ENCODE assay signal across 8 mouse cellular contexts in genomic region chr6:70844896-70845646, GRCm38 (mm10). TPM values are rescaled to one million over a fixed set of nuclear protein-coding genes. Genes with fewer than 3 reads are reported as not detected.
A peak's percentile ranks its signal among the peaks of the same experiment; 100 is the strongest.
DNase-seq lines count a peak whose midpoint lies in the region; ATAC-seq and TF ChIP-seq lines count a peak whose summit lies in the region.

No protein-coding gene starts in this region.

- peak overlapping the region; percentile 89 for H3K27ac ChIP-seq in forebrain, embryonic 10.5 days
- peak overlapping the region; percentile 90 for H3K27ac ChIP-seq in limb, embryonic 10.5 days
- peak overlapping the region; percentile 85 for H3K27ac ChIP-seq in midbrain, postnatal 0 days (ENCODE audit: low read depth, low read length)

- peaks cover 41% of the 10 kb centered on the region for H3K4me1 ChIP-seq in forebrain, embryonic 10.5 days
- peaks cover 44% of the 10 kb centered on the region for H3K4me1 ChIP-seq in limb, embryonic 10.5 days
- H3K4me1 ChIP-seq in midbrain, postnatal 0 days (ENCODE audit: insufficient read depth, low read length), result peaks cover 14% of the 10 kb centered on the region; the same call in 1 of the 2 replicates

- no peaks in the 10 kb centered on the region for H3K27me3 ChIP-seq in forebrain, embryonic 10.5 days (ENCODE audit: poor library complexity, severe bottlenecking)
- no peaks in the 10 kb centered on the region for H3K27me3 ChIP-seq in limb, embryonic 10.5 days (ENCODE audit: low read depth, poor library complexity, severe bottlenecking)
- H3K27me3 ChIP-seq in midbrain, postnatal 0 days (ENCODE audit: insufficient read depth, low read length), result no peaks in the 10 kb centered on the region

- 0 out of 2 replicates have a peak, but pooled peaks have one; percentile 2 for ATAC-seq in midbrain, postnatal 0 days (ENCODE audit: low FRiP score)
- no peak for ATAC-seq in activated CD4-positive, CD25-positive, alpha-beta regulatory T cell, adult 4 months

- no peaks in the 10 kb centered on the region for H3K9me3 ChIP-seq in forebrain, embryonic 10.5 days
- no peaks in the 10 kb centered on the region for H3K9me3 ChIP-seq in limb, embryonic 10.5 days (replicated peaks)
- no peaks in the 10 kb centered on the region for H3K9me3 ChIP-seq in midbrain, postnatal 0 days (ENCODE audit: low read length)

- no peaks in the 10 kb centered on the region for H3K36me3 ChIP-seq in forebrain, embryonic 10.5 days (replicated peaks)
- no peaks in the 10 kb centered on the region for H3K36me3 ChIP-seq in limb, embryonic 10.5 days
- H3K36me3 ChIP-seq in midbrain, postnatal 0 days (ENCODE audit: insufficient read depth, low read length), result no peaks in the 10 kb centered on the region

- DNase-seq in gastrocnemius, postnatal 25 days, result peak; percentile 41
- no peak for DNase-seq in gastrocnemius, adult 8-10 months (ENCODE audit: low spot score in 2 of 2)
- peak; percentile 10 to 42 for DNase-seq in urinary bladder, adult 18-20 months (ENCODE audit: low spot score in 2 of 2)
- no peak for DNase-seq in urinary bladder, postnatal 25 days (ENCODE audit: low spot score)
- peak; percentile 24 for DNase-seq in forebrain, embryonic 10.5 days (ENCODE audit: extremely low spot score, low spot score)
- peak; percentile 58 for DNase-seq in limb, embryonic 10.5 days (ENCODE audit: low spot score)
- DNase-seq in midbrain, postnatal 0 days (ENCODE audit: low spot score), result peak; percentile 2

- TF ChIP-seq CTCF in midbrain, postnatal 0 days (IDR thresholded peaks at IDR 0.05), result no peak

- peak overlapping the region; percentile 70 for H3K4me2 ChIP-seq in midbrain, postnatal 0 days (ENCODE audit: low read depth, low read length, poor library complexity, severe bottlenecking)

- H3K9ac ChIP-seq in midbrain, postnatal 0 days (replicated peaks; ENCODE audit: low read length, poor library complexity, severe bottlenecking), result peak overlapping the region; percentile 68

- WGBS in forebrain, embryonic 10.5 days, result 1% methylated on average over 38 of the region's 38 CpGs
- 2% methylated on average over 38 of the region's 38 CpGs for WGBS in limb, embryonic 10.5 days
- WGBS in midbrain, postnatal 0 days, result 1% methylated on average over 38 of the region's 38 CpGs

- H3K4me3 ChIP-seq in forebrain, embryonic 10.5 days, result peak overlapping the region; percentile 90
- peak overlapping the region; percentile 77 for H3K4me3 ChIP-seq in limb, embryonic 10.5 days
- H3K4me3 ChIP-seq in midbrain, postnatal 0 days (ENCODE audit: low read depth, low read length), result peak overlapping the region; percentile 87

RNA-seq across cellular contexts. Expression of gene Eif2ak3, which starts 0.8 kb away (rescaled TPM):
- total RNA-seq in gastrocnemius, postnatal 25 days (2021), result 1 to 10 TPM; 4.9 to 5.9 TPM
- 1 to 10 TPM; 2.6 to 3.5 (median 3.3) TPM for total RNA-seq in gastrocnemius, adult 8-10 months (2022)
- 6.5 and 8.0 TPM in 2 replicates for polyA plus RNA-seq in forebrain, embryonic 10.5 days (2016; fragmentation: Nextera tagmentation; extraction: Ambion mirVana)
- 7.4 and 9.7 TPM in 2 replicates for polyA plus RNA-seq in limb, embryonic 10.5 days (2016; fragmentation: Nextera tagmentation; extraction: Ambion mirVana)
- 19.3 and 25.1 TPM in 2 replicates for total RNA-seq in midbrain, postnatal 0 days (2014; rRNA removed)
- polyA plus RNA-seq in midbrain, postnatal 0 days (2015; fragmentation: Nextera tagmentation; extraction: Ambion mirVana), result 7.7 TPM in 2 replicates
- polyA plus RNA-seq in activated CD4-positive, CD25-positive, alpha-beta regulatory T cell, adult 4 months (2017; shearing (Covaris generic)), result 1 to 10 TPM; 2.4 to 4.6 TPM

RNA-seq across cellular contexts. Expression of gene Rpia, which starts 53.0 kb away (rescaled TPM):
- 10 to 100 TPM; 12.5 to 13.6 TPM for total RNA-seq in gastrocnemius, postnatal 25 days (2021)
- total RNA-seq in gastrocnemius, adult 8-10 months (2022), result 10 to 100 TPM; 17.4 to 21.3 (median 20.4) TPM
- polyA plus RNA-seq in forebrain, embryonic 10.5 days (2016; fragmentation: Nextera tagmentation; extraction: Ambion mirVana), result 2.0 and 2.8 TPM in 2 replicates
- 2.2 and 2.3 TPM in 2 replicates for polyA plus RNA-seq in limb, embryonic 10.5 days (2016; fragmentation: Nextera tagmentation; extraction: Ambion mirVana)
- 9.3 and 15.5 TPM in 2 replicates for total RNA-seq in midbrain, postnatal 0 days (2014; rRNA removed)
- 1.1 and 1.4 TPM in 2 replicates for polyA plus RNA-seq in midbrain, postnatal 0 days (2015; fragmentation: Nextera tagmentation; extraction: Ambion mirVana)
- polyA plus RNA-seq in activated CD4-positive, CD25-positive, alpha-beta regulatory T cell, adult 4 months (2017; shearing (Covaris generic)), result 1 to 10 TPM; 4.2 to 5.2 TPM

Comparison
In these comparisons a context has a peak if more than half of its experiments do, and no peak if none do; other contexts are left out.
1. DNase-seq: peak in gastrocnemius, postnatal 25 days (single experiment), urinary bladder, adult 18-20 months (2 of 2), forebrain, embryonic 10.5 days (single experiment), limb, embryonic 10.5 days (single experiment) and midbrain, postnatal 0 days (single experiment); none in gastrocnemius, adult 8-10 months (0 of 2) and urinary bladder, postnatal 25 days (single experiment).
2. Peak in every context shown above with its lines, with median percentiles within 50 percentile points of each other: H3K27ac ChIP-seq and H3K4me3 ChIP-seq.